Mouse (Mus musculus) CH12F3 (cell line): ENCODE data around the gene Tmem190.
"Not testable (repeated sequence)": the region's sequence is repeated elsewhere in the genome, so short reads cannot be mapped to it uniquely, and the experiment has no call there.

ENCODE experiments used
- in situ Hi-C: fragments of 300-500 bp; cut with MboI; formaldehyde crosslinking; loops from 2 replicates; pipeline ENCODE4 v1.14.3; 2020; ENCODE audit warnings: low sequenced_read_pairs

The Tmem190 gene

GRCm38 (mm10) chr7:4812303-4813104 is 29.8 kb downstream of the Tmem190 start, which contains the start of gene Ube2s:
Ube2s (minus strand) TSS chr7:4812590.
- in situ Hi-C loops, result no loop called here

GRCm38 (mm10) chr7:4813105-4813791 is 30.5 kb downstream of the Tmem190 start:
- in situ Hi-C loops, result no loop called here

- in situ Hi-C loops, result no loop called here
These were observed 33.8 kb downstream of the Tmem190 start for GRCm38 (mm10) chr7:4816559-4816958.

GRCm38 (mm10) chr7:4820925-4821324 is 38.2 kb downstream of the Tmem190 start:
- in situ Hi-C loops, result not testable (repeated sequence)

- in situ Hi-C loops, result no loop called here
These were observed 39.0 kb downstream of the Tmem190 start for GRCm38 (mm10) chr7:4821690-4822089.

GRCm38 (mm10) chr7:4822162-4822907 is 39.6 kb downstream of the Tmem190 start:
- in situ Hi-C loops, result no loop called here

- in situ Hi-C loops, result no loop called here
These were observed 42.6 kb downstream of the Tmem190 start for GRCm38 (mm10) chr7:4825365-4825764.

- in situ Hi-C loops, result no loop called here
These were observed 47.7 kb downstream of the Tmem190 start for GRCm38 (mm10) chr7:4830476-4830875.
